Mouse (Mus musculus): ENCODE measurements at regions not wholly inside any gene's neighbourhood (a gene's known extent, or its start where the extent isn't known, plus 50 kb on each side); places are given as distances from the start of the nearest gene placed in this dataset.

- WGBS, result 62% methylated on average over 4 of the region's 4 CpGs
Measured at GRCm38 (mm10) chr16:30652692-30653091, 53.2 kb downstream of the Fam43a start.

GRCm38 (mm10) chr16:30653806-30654205 is 54.3 kb downstream of the Fam43a start:
- no peak overlapping the region for H3K4me3 ChIP-seq (ENCODE audit: control insufficient read depth, insufficient read depth, low read length)
- peaks cover 4% of the 10 kb centered on the region; the same call in 1 of the 2 replicates for H3K4me1 ChIP-seq (replicated peaks; ENCODE audit: control insufficient read depth, insufficient read depth, low read length)
- H3K36me3 ChIP-seq (ENCODE audit: control insufficient read depth, insufficient read depth, low read length), result no peaks in the 10 kb centered on the region
- DNase-seq, result no peak
- TF ChIP-seq POLR2A (IDR thresholded peaks at IDR 0.05; ENCODE audit: control insufficient read depth, extremely low read depth, insufficient read depth, low read length, poor library complexity) (no peak), CTCF (IDR thresholded peaks at IDR 0.05; ENCODE audit: borderline replicate concordance, control insufficient read depth, extremely low read depth, insufficient read depth, low read length, poor library complexity) (no peak)
- 94% methylated on average over 5 of the region's 5 CpGs for WGBS
- no peaks in the 10 kb centered on the region for H3K27me3 ChIP-seq (ENCODE audit: control insufficient read depth, insufficient read depth, low read length)
- H3K27ac ChIP-seq (ENCODE audit: control insufficient read depth, insufficient read depth, low read length), result no peak overlapping the region

More at GRCm38 (mm10) chr16:30652692-30653091, 53.2 kb downstream of the Fam43a start:
- TF ChIP-seq POLR2A (IDR thresholded peaks at IDR 0.05; ENCODE audit: control insufficient read depth, extremely low read depth, insufficient read depth, low read length, poor library complexity), result no peak
- TF ChIP-seq CTCF (IDR thresholded peaks at IDR 0.05; ENCODE audit: borderline replicate concordance, control insufficient read depth, extremely low read depth, insufficient read depth, low read length, poor library complexity), result no peak
- H3K27ac ChIP-seq (ENCODE audit: control insufficient read depth, insufficient read depth, low read length), result no peak overlapping the region
- no peaks in the 10 kb centered on the region for H3K36me3 ChIP-seq (ENCODE audit: control insufficient read depth, insufficient read depth, low read length)
- H3K27me3 ChIP-seq (ENCODE audit: control insufficient read depth, insufficient read depth, low read length), result no peaks in the 10 kb centered on the region
- no peak for DNase-seq
- peaks cover 4% of the 10 kb centered on the region; the same call in 1 of the 2 replicates for H3K4me1 ChIP-seq (replicated peaks; ENCODE audit: control insufficient read depth, insufficient read depth, low read length)
- H3K4me3 ChIP-seq (ENCODE audit: control insufficient read depth, insufficient read depth, low read length), result no peak overlapping the region

- 92% methylated on average over 9 of the region's 9 CpGs for WGBS
- no peak for DNase-seq
- H3K27me3 ChIP-seq (ENCODE audit: control insufficient read depth, insufficient read depth, low read length), result no peaks in the 10 kb centered on the region
- peaks cover 4% of the 10 kb centered on the region; the same call in 1 of the 2 replicates for H3K4me1 ChIP-seq (replicated peaks; ENCODE audit: control insufficient read depth, insufficient read depth, low read length)
- no peak overlapping the region for H3K27ac ChIP-seq (ENCODE audit: control insufficient read depth, insufficient read depth, low read length)
- TF ChIP-seq CTCF (IDR thresholded peaks at IDR 0.05; ENCODE audit: borderline replicate concordance, control insufficient read depth, extremely low read depth, insufficient read depth, low read length, poor library complexity) (no peak), POLR2A (IDR thresholded peaks at IDR 0.05; ENCODE audit: control insufficient read depth, extremely low read depth, insufficient read depth, low read length, poor library complexity) (no peak)
- no peak overlapping the region for H3K4me3 ChIP-seq (ENCODE audit: control insufficient read depth, insufficient read depth, low read length)
- no peaks in the 10 kb centered on the region for H3K36me3 ChIP-seq (ENCODE audit: control insufficient read depth, insufficient read depth, low read length)
Measured at GRCm38 (mm10) chr16:30654226-30654625, 54.7 kb downstream of the Fam43a start.

- Histone ChIP-seq H3K36me3 (ENCODE audit: control insufficient read depth, insufficient read depth, low read length) (no peaks in the 10 kb centered on the region), H3K4me1 (replicated peaks; ENCODE audit: control insufficient read depth, insufficient read depth, low read length) (peaks cover 4% of the 10 kb centered on the region; the same call in 1 of the 2 replicates), H3K27me3 (ENCODE audit: control insufficient read depth, insufficient read depth, low read length) (no peaks in the 10 kb centered on the region), H3K4me3 (ENCODE audit: control insufficient read depth, insufficient read depth, low read length) (no peak overlapping the region), H3K27ac (ENCODE audit: control insufficient read depth, insufficient read depth, low read length) (no peak overlapping the region)
- WGBS, result 84% methylated on average over 5 of the region's 5 CpGs
- no peak for TF ChIP-seq CTCF (IDR thresholded peaks at IDR 0.05; ENCODE audit: borderline replicate concordance, control insufficient read depth, extremely low read depth, insufficient read depth, low read length, poor library complexity)
- no peak for DNase-seq
Measured at GRCm38 (mm10) chr16:30655798-30656221, 56.3 kb downstream of the Fam43a start.

GRCm38 (mm10) chr16:30656881-30657280 is 57.4 kb downstream of the Fam43a start:
- H3K4me1 ChIP-seq (replicated peaks; ENCODE audit: control insufficient read depth, insufficient read depth, low read length), result peaks cover 4% of the 10 kb centered on the region; the same call in 1 of the 2 replicates
- H3K27me3 ChIP-seq (ENCODE audit: control insufficient read depth, insufficient read depth, low read length), result no peaks in the 10 kb centered on the region
- no peak for DNase-seq
- H3K4me3 ChIP-seq (ENCODE audit: control insufficient read depth, insufficient read depth, low read length), result no peak overlapping the region
- 96% methylated on average over 17 of the region's 17 CpGs for WGBS
- H3K27ac ChIP-seq (ENCODE audit: control insufficient read depth, insufficient read depth, low read length), result no peak overlapping the region
- TF ChIP-seq POLR2A (IDR thresholded peaks at IDR 0.05; ENCODE audit: control insufficient read depth, extremely low read depth, insufficient read depth, low read length, poor library complexity) (no peak), CTCF (IDR thresholded peaks at IDR 0.05; ENCODE audit: borderline replicate concordance, control insufficient read depth, extremely low read depth, insufficient read depth, low read length, poor library complexity) (no peak)
- no peaks in the 10 kb centered on the region for H3K36me3 ChIP-seq (ENCODE audit: control insufficient read depth, insufficient read depth, low read length)

GRCm38 (mm10) chr16:30658921-30659320 is 59.4 kb downstream of the Fam43a start:
- H3K36me3 ChIP-seq (ENCODE audit: control insufficient read depth, insufficient read depth, low read length), result no peaks in the 10 kb centered on the region
- H3K27ac ChIP-seq (ENCODE audit: control insufficient read depth, insufficient read depth, low read length), result no peak overlapping the region
- no peak overlapping the region for H3K4me3 ChIP-seq (ENCODE audit: control insufficient read depth, insufficient read depth, low read length)
- H3K27me3 ChIP-seq (ENCODE audit: control insufficient read depth, insufficient read depth, low read length), result no peaks in the 10 kb centered on the region
- no peak for TF ChIP-seq POLR2A (IDR thresholded peaks at IDR 0.05; ENCODE audit: control insufficient read depth, extremely low read depth, insufficient read depth, low read length, poor library complexity)
- TF ChIP-seq CTCF (IDR thresholded peaks at IDR 0.05; ENCODE audit: borderline replicate concordance, control insufficient read depth, extremely low read depth, insufficient read depth, low read length, poor library complexity), result no peak
- peaks cover 4% of the 10 kb centered on the region; the same call in 1 of the 2 replicates for H3K4me1 ChIP-seq (replicated peaks; ENCODE audit: control insufficient read depth, insufficient read depth, low read length)
- no peak for DNase-seq
- WGBS, result 97% methylated on average over 4 of the region's 4 CpGs

Measured in thymus, adult 2 months (tissue).